Mouse (Mus musculus): ENCODE results near the gene Ccdc191. TPM values are rescaled to one million over a fixed set of nuclear protein-coding genes. Genes with fewer than 3 reads are reported as not detected.

The Ccdc191 gene
- total and polyA plus RNA-seq, 3 experiments = 9.3 to 45.7 (median 11.3) TPM

- DNase-seq (ENCODE audit: extremely low read depth) = no peak
- TF ChIP-seq ZMIZ1 (IDR thresholded peaks at IDR 0.05; ENCODE audit: low read depth, low read length) (no peak), MAX (IDR thresholded peaks at IDR 0.05; ENCODE audit: low read length) (no peak), TBP (conservative IDR thresholded peaks at IDR 0.05; ENCODE audit: low read depth, low read length) (no peak), SIN3A (IDR thresholded peaks at IDR 0.05; ENCODE audit: low read length) (no peak), GABPA (IDR thresholded peaks at IDR 0.05; ENCODE audit: insufficient replicate concordance, low read depth, low read length) (no peak), CHD1 (IDR thresholded peaks at IDR 0.05; ENCODE audit: low read depth, low read length) (no peak), MYC (IDR thresholded peaks at IDR 0.05; ENCODE audit: low read depth, low read length) (no peak), ZNF384 (IDR thresholded peaks at IDR 0.05; ENCODE audit: low read depth, low read length) (no peak), SMC3 (IDR thresholded peaks at IDR 0.05; ENCODE audit: low read depth, low read length) (no peak), MAFK (IDR thresholded peaks at IDR 0.05; ENCODE audit: insufficient replicate concordance, low read length) (no peak), KAT2A (IDR thresholded peaks at IDR 0.05; ENCODE audit: insufficient replicate concordance, low read length) (no peak), CHD2 (IDR thresholded peaks at IDR 0.05; ENCODE audit: low read length) (no peak), BHLHE40 (IDR thresholded peaks at IDR 0.05; ENCODE audit: low read depth, low read length) (no peak), USF1 (IDR thresholded peaks at IDR 0.05; ENCODE audit: low read depth, low read length) (no peak), POLR2AphosphoS2 (IDR thresholded peaks at IDR 0.05; ENCODE audit: low read depth, low read length) (no peak), JUND (conservative IDR thresholded peaks at IDR 0.05; ENCODE audit: low read depth, low read length) (no peak)
- Histone ChIP-seq H3K9me3 (replicated peaks; ENCODE audit: low read length) (no peaks in the 10 kb centered on the region), H3K4me3 (replicated peaks in 1 of 3; ENCODE audit: low read depth in 2 of 3, low read length in 2 of 3, poor library complexity in 1 of 3) (no peak overlapping the region), H3K36me3 (replicated peaks in 1 of 2; ENCODE audit: control insufficient read depth in 1 of 2, insufficient read depth in 1 of 2, low read length in 1 of 2) (peaks cover 0 to 18% of the 10 kb centered on the region in 2 experiments), H3K79me2 (replicated peaks; ENCODE audit: control insufficient read depth, extremely low read depth, insufficient read depth, poor library complexity, severe bottlenecking) (no peaks in the 10 kb centered on the region), H3K27me3 (replicated peaks) (no peaks in the 10 kb centered on the region), H3K4me1 (ENCODE audit: control insufficient read depth in 1 of 2, insufficient read depth in 2 of 2) (no peaks in the 10 kb centered on the region), H3K9ac (ENCODE audit: insufficient read depth, low read depth) (no peak overlapping the region), H3K4me2 (ENCODE audit: insufficient read depth, low read depth, poor library complexity, severe bottlenecking) (no peak overlapping the region), H3K27ac (ENCODE audit: insufficient read depth, low read depth) (no peak overlapping the region)
- in situ Hi-C loops (cut with MboI; ENCODE audit: low pct_ligation_motif_present, low pct_unique_long_range_greater_than_20kb, low sequenced_read_pairs) = no loop called here
- dilution Hi-C loops (cut with MboI; ENCODE audit: extremely low pct_ligation_motif_present, extremely low pct_unique_long_range_greater_than_20kb, low sequenced_read_pairs) = no loop called here
Measured at GRCm38 (mm10) chr16:43986299-43986698, 96.7 kb downstream of the Ccdc191 start.

DNA sequence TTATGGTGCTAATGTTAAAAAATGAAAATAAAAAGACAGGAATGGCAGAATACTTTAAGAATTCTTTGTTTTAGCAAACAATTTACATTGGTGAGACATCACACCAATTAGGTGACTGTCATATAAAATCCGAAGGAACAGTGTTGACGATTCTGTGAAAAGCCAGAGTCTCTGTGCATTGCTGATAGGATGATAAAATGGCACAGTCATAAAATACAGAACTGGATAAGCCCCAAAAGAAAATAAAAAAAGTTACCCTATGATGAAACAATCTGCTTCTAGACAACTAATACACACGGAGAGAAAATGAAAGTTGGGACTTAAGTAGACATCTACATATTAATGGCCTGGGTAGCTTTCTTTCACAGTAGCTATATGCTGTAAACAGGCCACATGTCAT is 105.0 kb downstream of the Ccdc191 start:
- DNase-seq (ENCODE audit: extremely low read depth) = no peak
- no peak for TF ChIP-seq E2F4 (IDR thresholded peaks at IDR 0.05; ENCODE audit: insufficient replicate concordance, low read depth, low read length)
- no peak for TF ChIP-seq CHD2 (IDR thresholded peaks at IDR 0.05; ENCODE audit: low read length)
- TF ChIP-seq ZNF384 (IDR thresholded peaks at IDR 0.05; ENCODE audit: low read depth, low read length) = no peak
- Histone ChIP-seq H3K27ac (ENCODE audit: insufficient read depth, low read depth) (no peak overlapping the region), H3K9me3 (replicated peaks; ENCODE audit: low read length) (no peaks in the 10 kb centered on the region), H3K4me2 (ENCODE audit: insufficient read depth, low read depth, poor library complexity, severe bottlenecking) (no peak overlapping the region), H3K36me3 (replicated peaks in 1 of 2; ENCODE audit: control insufficient read depth in 1 of 2, insufficient read depth in 1 of 2, low read length in 1 of 2) (peaks cover 0 to 14% of the 10 kb centered on the region in 2 experiments), H3K4me3 (replicated peaks in 1 of 3; ENCODE audit: low read depth in 2 of 3, low read length in 2 of 3, poor library complexity in 1 of 3) (no peak overlapping the region), H3K4me1 (ENCODE audit: control insufficient read depth in 1 of 2, insufficient read depth in 2 of 2) (no peaks in the 10 kb centered on the region), H3K27me3 (replicated peaks) (no peaks in the 10 kb centered on the region), H3K9ac (ENCODE audit: insufficient read depth, low read depth) (no peak overlapping the region), H3K79me2 (replicated peaks; ENCODE audit: control insufficient read depth, extremely low read depth, insufficient read depth, poor library complexity, severe bottlenecking) (no peaks in the 10 kb centered on the region)
- in situ Hi-C loops (cut with MboI; ENCODE audit: low pct_ligation_motif_present, low pct_unique_long_range_greater_than_20kb, low sequenced_read_pairs) = no loop called here
- dilution Hi-C loops (cut with MboI; ENCODE audit: extremely low pct_ligation_motif_present, extremely low pct_unique_long_range_greater_than_20kb, low sequenced_read_pairs) = no loop called here

All from CH12.LX (cell line).